Mouse (Mus musculus): ENCODE measurements at regions not wholly inside any gene's neighbourhood (a gene's known extent, or its start where the extent isn't known, plus 50 kb on each side); places are given as distances from the start of the nearest gene placed in this dataset.

DNA sequence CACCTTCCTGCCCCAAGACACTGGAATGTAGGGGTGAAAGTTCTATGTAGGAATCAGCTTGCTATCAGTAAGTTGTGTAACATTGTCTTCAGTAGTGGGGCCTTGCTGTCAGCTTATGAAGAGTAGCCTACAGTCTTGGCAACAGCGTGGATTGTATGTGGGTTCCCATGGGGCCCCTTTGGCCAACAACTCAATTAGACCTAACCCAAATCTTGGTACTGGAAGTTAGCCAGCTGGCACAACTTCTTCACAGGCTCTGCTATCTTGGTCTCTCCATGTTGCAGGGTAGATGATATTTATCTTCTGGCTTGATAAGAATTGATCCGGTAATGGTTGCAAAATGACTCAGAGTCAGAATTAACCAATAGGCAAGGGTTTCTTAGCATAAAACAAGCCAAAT is 244.2 kb upstream of the Msx2 start:
- TF ChIP-seq EP300 (IDR thresholded peaks at IDR 0.05; ENCODE audit: low read depth) (no peak), CTCF (IDR thresholded peaks at IDR 0.05; ENCODE audit: low read depth) (no peak)
